Mouse (Mus musculus): ENCODE data around the gene Wee2.

DNA sequence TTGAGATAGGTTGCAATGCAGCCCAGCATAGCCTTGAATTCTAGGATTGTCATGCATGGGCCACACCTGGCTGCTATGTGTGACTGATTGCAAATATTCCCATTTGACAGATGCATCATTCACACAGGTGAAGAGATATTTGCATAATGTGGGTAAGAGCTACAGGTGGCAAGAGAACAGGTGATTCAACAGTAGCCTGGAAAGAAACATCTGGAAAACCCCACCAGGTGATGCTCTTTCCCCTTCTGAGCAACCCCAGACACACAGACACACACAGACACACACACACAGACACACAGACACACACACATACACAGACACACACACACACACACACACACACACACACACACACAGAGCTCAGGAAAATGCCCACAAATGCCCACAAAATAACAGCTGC is 7.1 kb upstream of the Wee2 start:
- TF ChIP-seq CTCF (IDR thresholded peaks at IDR 0.05; ENCODE audit: low read depth, low read length) (no peak), GATA1 (IDR thresholded peaks at IDR 0.05; ENCODE audit: borderline replicate concordance, low read length) (no peak)

All from G1E (cell line).